Mouse (Mus musculus): Measurements from ENCODE around the gene Fah.

Fah gene

DNA sequence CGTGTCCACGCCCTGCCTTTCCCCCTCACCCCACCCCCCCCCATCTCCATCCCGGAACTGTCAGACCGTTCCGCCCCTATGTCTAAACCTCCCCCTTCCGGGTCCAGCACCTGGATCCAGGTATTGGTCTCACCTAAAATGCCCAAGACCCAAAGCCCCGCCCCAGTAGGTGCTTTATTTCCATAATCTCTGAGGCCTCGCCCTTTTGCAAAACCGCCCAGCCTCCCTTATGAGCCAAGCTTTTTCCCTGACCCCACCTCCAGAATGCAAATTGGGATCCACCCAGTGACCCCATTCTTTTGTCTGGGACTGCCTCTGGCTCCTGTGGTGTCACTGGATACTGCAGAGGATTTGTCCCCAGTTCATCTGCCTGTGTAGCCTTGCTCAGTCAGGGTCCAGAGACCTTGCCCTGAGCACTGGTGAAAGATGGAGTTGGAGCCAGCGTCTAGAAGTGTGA is at the start of gene Fah:
TSS of gene Fah (minus strand) at position 430 of the 457 bp plus-strand sequence.
- peak within 1 kb of the TSS; percentile 85 for H3K4me3 ChIP-seq (replicated peaks; ENCODE audit: low read length)
- no peak for TF ChIP-seq POU5F1 (IDR thresholded peaks at IDR 0.05; ENCODE audit: borderline replicate concordance, low read length)
- TF ChIP-seq CTCF (conservative IDR thresholded peaks at IDR 0.05; ENCODE audit: low read length): no peak
- TF ChIP-seq NANOG (IDR thresholded peaks at IDR 0.05; ENCODE audit: borderline replicate concordance, low read length): no peak
- H3K4me1 ChIP-seq (replicated peaks; ENCODE audit: low read depth, low read length): peaks cover 24% of the 10 kb centered on the region
- peaks cover 7% of the 10 kb centered on the region for H3K36me3 ChIP-seq (ENCODE audit: insufficient read depth, low read length)
- no peaks in the 10 kb centered on the region for H3K9me3 ChIP-seq (ENCODE audit: low read length)
- H3K27me3 ChIP-seq (ENCODE audit: insufficient read depth, low read length): no peaks in the 10 kb centered on the region

DNA sequence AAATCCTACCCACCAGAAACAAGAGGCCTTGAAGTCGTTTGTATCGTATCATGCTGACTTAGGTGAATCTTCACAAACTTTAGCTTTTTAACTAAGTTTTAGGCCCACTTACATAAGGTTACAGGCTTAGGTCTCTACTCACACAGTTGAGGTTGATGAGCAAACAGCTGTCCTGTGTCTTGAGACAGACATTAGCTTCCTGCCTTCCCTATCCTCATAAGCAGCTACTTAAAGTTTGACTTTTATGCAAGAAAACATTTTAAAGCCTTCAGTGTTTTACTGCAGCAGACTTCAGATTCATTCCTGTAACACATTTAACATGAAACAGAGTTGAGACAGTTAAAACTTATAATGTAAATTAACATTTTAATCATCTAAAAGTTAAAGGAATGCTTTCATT is 46.2 kb upstream of the Fah start:
- Histone ChIP-seq H3K27me3 (ENCODE audit: insufficient read depth, low read length) (no peaks in the 10 kb centered on the region), H3K4me3 (replicated peaks; ENCODE audit: low read length) (no peak overlapping the region), H3K4me1 (replicated peaks; ENCODE audit: low read depth, low read length) (peaks cover 18% of the 10 kb centered on the region), H3K9me3 (ENCODE audit: low read length) (no peaks in the 10 kb centered on the region), H3K36me3 (ENCODE audit: insufficient read depth, low read length) (no peaks in the 10 kb centered on the region; the same call in 1 of the 2 replicates)
- TF ChIP-seq CTCF (conservative IDR thresholded peaks at IDR 0.05; ENCODE audit: low read length) (no peak), POU5F1 (IDR thresholded peaks at IDR 0.05; ENCODE audit: borderline replicate concordance, low read length) (no peak), NANOG (IDR thresholded peaks at IDR 0.05; ENCODE audit: borderline replicate concordance, low read length) (no peak)

DNA sequence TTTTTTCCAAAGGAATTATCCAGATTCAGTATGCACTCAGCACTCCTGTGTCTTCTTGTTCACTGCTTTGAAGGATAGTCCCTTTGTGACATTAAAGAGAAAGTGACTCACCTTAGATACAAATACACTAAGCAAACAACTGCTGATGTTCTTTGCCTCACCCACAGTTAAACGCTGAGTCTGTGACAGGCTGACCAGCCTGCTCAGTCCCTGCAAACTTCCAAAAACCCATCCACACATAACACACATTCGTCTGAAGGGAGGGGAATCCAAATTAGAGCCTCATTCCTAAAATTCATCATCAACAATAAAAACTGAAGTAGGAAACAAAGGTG is 45.4 kb upstream of the Fah start:
- no peaks in the 10 kb centered on the region for H3K27me3 ChIP-seq (ENCODE audit: insufficient read depth, low read length)
- H3K36me3 ChIP-seq (ENCODE audit: insufficient read depth, low read length): no peaks in the 10 kb centered on the region
- H3K9me3 ChIP-seq (ENCODE audit: low read length): no peaks in the 10 kb centered on the region
- TF ChIP-seq CTCF (conservative IDR thresholded peaks at IDR 0.05; ENCODE audit: low read length) (no peak), NANOG (IDR thresholded peaks at IDR 0.05; ENCODE audit: borderline replicate concordance, low read length) (no peak), POU5F1 (IDR thresholded peaks at IDR 0.05; ENCODE audit: borderline replicate concordance, low read length) (no peak)
- H3K4me3 ChIP-seq (replicated peaks; ENCODE audit: low read length): no peak overlapping the region
- peaks cover 18% of the 10 kb centered on the region for H3K4me1 ChIP-seq (replicated peaks; ENCODE audit: low read depth, low read length)

DNA sequence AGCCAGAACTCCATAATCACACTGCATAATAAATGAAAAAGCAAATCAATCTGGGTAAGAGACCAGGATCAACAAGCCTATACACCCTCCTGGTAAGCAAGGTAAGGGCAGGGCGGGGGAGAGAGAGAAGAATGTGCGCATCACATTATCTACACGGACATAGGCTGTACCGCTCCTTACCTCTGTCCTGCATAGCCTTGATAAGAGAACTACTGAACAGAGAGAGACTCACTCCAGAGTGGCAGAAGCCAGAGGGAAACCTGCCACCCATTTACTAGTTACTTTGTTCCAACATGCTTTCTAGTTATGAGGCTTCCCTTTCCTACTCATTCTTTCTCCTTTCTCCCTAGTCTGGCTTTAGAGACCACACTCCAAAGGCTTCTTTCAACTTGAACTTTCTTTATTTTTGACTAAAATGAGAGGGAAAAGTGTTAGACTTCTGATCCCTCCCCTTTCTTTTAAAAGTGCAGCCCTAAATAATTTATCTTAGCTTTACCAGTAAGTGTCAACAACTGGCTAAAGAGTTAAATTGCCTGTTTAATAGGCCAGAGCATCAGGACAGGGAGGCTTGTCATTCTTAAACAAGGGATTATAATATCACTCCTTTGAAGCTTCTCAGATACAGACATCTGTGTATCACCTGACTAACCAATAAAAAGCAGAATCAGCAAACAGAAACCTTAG is 44.9 kb upstream of the Fah start:
- H3K36me3 ChIP-seq (ENCODE audit: insufficient read depth, low read length): no peaks in the 10 kb centered on the region

DNA sequence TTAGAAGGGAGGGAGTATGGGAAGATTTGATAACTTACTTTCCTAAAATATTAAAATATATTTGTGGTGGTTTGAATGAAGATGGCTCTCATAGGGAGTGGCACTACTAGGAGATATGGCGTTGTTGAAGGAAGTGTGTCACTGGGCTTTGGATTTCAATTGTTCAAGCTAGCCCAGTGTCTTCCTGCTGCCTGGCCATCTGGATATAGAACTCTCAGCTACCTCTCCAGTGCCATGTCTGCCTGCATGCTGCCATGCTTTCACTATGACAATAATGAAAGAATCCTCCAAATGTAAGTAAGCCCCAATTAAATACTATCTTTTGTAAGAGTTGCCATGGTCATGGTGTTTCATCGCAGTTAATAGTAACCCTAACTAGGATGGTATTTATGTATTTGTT is 42.5 kb upstream of the Fah start:
- H3K4me3 ChIP-seq (replicated peaks; ENCODE audit: low read length): no peak overlapping the region
- H3K9me3 ChIP-seq (ENCODE audit: low read length): no peaks in the 10 kb centered on the region
- TF ChIP-seq POU5F1 (IDR thresholded peaks at IDR 0.05; ENCODE audit: borderline replicate concordance, low read length): no peak
- TF ChIP-seq NANOG (IDR thresholded peaks at IDR 0.05; ENCODE audit: borderline replicate concordance, low read length): no peak
- TF ChIP-seq CTCF (conservative IDR thresholded peaks at IDR 0.05; ENCODE audit: low read length): no peak
- no peaks in the 10 kb centered on the region for H3K36me3 ChIP-seq (ENCODE audit: insufficient read depth, low read length)
- no peaks in the 10 kb centered on the region for H3K27me3 ChIP-seq (ENCODE audit: insufficient read depth, low read length)
- H3K4me1 ChIP-seq (replicated peaks; ENCODE audit: low read depth, low read length): peaks cover 16% of the 10 kb centered on the region

More for the DNA sequence above, 44.9 kb upstream of the Fah start:
- Histone ChIP-seq H3K27me3 (ENCODE audit: insufficient read depth, low read length) (no peaks in the 10 kb centered on the region), H3K4me1 (replicated peaks; ENCODE audit: low read depth, low read length) (peaks cover 18% of the 10 kb centered on the region), H3K4me3 (replicated peaks; ENCODE audit: low read length) (no peak overlapping the region), H3K9me3 (ENCODE audit: low read length) (no peaks in the 10 kb centered on the region)
- TF ChIP-seq CTCF (conservative IDR thresholded peaks at IDR 0.05; ENCODE audit: low read length): no peak

DNA sequence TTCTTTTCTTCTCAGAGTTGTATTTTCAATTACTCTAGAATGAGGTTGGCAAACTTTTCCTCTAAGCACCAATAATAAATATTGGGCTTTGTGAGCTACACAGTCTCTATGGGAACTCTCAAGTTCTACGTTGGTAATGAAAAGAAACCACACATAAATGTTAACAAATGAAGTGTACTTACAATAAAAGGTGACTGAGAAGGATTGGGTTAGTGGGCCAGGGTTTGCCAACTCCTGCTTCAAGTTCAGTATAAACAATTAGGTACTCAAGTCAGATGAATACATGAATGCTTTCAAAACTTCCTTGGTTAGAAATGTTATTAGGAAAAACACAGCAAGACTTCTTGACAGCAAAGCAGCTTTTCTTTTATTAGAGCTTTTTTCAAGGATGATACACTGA is 39.7 kb upstream of the Fah start:
- H3K36me3 ChIP-seq (ENCODE audit: insufficient read depth, low read length): no peaks in the 10 kb centered on the region
- H3K4me3 ChIP-seq (replicated peaks; ENCODE audit: low read length): no peak overlapping the region
- TF ChIP-seq POU5F1 (IDR thresholded peaks at IDR 0.05; ENCODE audit: borderline replicate concordance, low read length): no peak
- TF ChIP-seq CTCF (conservative IDR thresholded peaks at IDR 0.05; ENCODE audit: low read length): no peak
- TF ChIP-seq NANOG (IDR thresholded peaks at IDR 0.05; ENCODE audit: borderline replicate concordance, low read length): no peak
- peaks cover 12% of the 10 kb centered on the region for H3K4me1 ChIP-seq (replicated peaks; ENCODE audit: low read depth, low read length)
- H3K9me3 ChIP-seq (ENCODE audit: low read length): no peaks in the 10 kb centered on the region
- H3K27me3 ChIP-seq (ENCODE audit: insufficient read depth, low read length): no peaks in the 10 kb centered on the region

DNA sequence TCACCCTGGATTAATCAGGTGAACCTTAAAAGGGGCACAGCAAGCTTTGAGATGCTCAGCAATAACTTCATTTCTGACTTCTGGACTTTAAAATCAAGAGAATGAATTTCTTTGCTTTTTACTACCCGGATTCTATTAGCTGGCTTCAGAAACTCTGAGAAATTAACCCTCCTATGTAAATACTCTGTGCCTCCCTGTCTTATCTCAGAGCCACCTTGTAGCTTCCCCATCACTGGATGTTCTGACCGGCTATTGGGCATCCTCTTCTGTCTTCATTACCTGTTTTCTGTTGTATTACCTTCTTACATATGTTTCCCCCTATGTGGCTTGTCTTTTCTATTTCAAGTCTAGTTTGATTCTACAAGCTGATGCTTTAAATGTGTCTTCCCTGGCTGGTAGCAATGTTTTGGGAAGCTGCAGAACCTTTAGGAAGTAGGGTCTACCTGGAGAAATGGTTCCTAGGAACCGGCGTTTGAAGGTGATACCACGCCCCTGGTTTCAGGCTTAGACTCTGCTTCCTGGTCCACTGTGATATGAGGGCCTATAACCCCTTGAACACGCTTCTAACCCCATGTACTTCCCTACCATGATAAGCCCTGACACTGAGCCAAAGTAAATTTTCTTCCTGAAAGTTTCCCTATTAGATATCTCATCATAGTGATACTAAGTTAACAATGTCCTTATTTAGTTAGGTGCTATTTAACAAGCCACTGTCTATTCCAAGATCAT is 36.9 kb upstream of the Fah start:
- Histone ChIP-seq H3K27me3 (ENCODE audit: insufficient read depth, low read length) (no peaks in the 10 kb centered on the region), H3K4me3 (replicated peaks; ENCODE audit: low read length) (no peak overlapping the region), H3K9me3 (ENCODE audit: low read length) (no peaks in the 10 kb centered on the region), H3K36me3 (ENCODE audit: insufficient read depth, low read length) (no peaks in the 10 kb centered on the region), H3K4me1 (replicated peaks; ENCODE audit: low read depth, low read length) (peaks cover 4% of the 10 kb centered on the region)
- TF ChIP-seq POU5F1 (IDR thresholded peaks at IDR 0.05; ENCODE audit: borderline replicate concordance, low read length) (no peak), NANOG (IDR thresholded peaks at IDR 0.05; ENCODE audit: borderline replicate concordance, low read length) (no peak), CTCF (conservative IDR thresholded peaks at IDR 0.05; ENCODE audit: low read length) (no peak)

DNA sequence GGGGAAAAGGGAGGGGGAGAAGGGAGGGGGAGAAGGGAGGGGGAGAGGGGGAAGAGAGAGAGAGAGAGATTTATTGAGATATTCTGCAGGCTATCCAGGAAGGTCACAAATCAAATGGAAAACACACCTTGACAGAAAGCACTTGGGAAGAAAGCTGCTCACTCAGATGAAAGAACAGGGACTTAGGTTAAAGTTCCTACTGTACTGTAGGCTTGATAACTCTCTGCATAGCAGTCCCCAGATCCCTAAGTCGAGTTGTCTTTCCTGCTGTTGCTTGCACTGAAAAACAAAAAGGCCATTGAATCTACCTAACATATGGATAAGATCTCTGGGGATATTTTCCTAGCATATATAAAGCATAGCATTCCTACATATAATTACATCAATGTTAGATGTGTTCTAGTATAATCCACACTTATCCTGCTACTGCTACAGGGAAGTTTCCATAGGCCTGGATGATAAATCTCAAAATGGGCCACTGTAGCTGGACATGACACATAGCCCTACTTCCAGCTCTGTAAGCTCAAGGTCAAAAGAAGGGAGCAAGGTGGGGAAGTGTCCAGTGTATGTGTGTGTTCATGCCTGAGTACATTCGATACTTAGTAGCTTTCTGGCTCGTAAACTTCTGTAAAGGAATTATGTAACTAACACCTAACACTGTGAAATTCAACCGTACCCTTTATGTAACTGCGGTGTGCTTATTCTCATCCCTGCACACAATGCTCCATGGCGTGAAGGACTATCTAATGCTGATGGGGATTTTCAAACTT is 35.8 kb upstream of the Fah start:
- H3K9me3 ChIP-seq (ENCODE audit: low read length): no peaks in the 10 kb centered on the region
- TF ChIP-seq NANOG (IDR thresholded peaks at IDR 0.05; ENCODE audit: borderline replicate concordance, low read length) (no peak), CTCF (conservative IDR thresholded peaks at IDR 0.05; ENCODE audit: low read length) (no peak), POU5F1 (IDR thresholded peaks at IDR 0.05; ENCODE audit: borderline replicate concordance, low read length) (no peak)
- H3K4me3 ChIP-seq (replicated peaks; ENCODE audit: low read length): no peak overlapping the region
- H3K36me3 ChIP-seq (ENCODE audit: insufficient read depth, low read length): no peaks in the 10 kb centered on the region
- no peaks in the 10 kb centered on the region for H3K27me3 ChIP-seq (ENCODE audit: insufficient read depth, low read length)
- peaks cover 4% of the 10 kb centered on the region for H3K4me1 ChIP-seq (replicated peaks; ENCODE audit: low read depth, low read length)

Data from E14TG2a.4 (cell line).